Mouse (Mus musculus) B cell, adult (primary cell): ENCODE measurements around the gene Rfpl4b. TPM values are rescaled to one million over a fixed set of nuclear protein-coding genes. Genes with fewer than 3 reads are reported as not detected.

Experiments
- total RNA-seq: library from RNA; stranded (reverse); gene quantifications from 4 replicates; pipeline ENCODE4 v1.2.4, GENCODE M21; 2023; ENCODE audit not compliant: inconsistent age

The Rfpl4b gene
- total RNA-seq = not detected in 4 replicates

GRCm38 (mm10) chr10:38821679-38822078 is at the start of gene Rfpl4b:
Gene Rfpl4b (minus strand): TSS chr10:38821779.

Other genes starting within 250 kb of the Rfpl4b start
- gene Lama4, start 143.7 kb upstream of the Rfpl4b start, total RNA-seq = 0.09 to 0.26 TPM in 2 of 4 replicates, not detected in the others